Mouse (Mus musculus): ENCODE results near the gene 2010300C02Rik. TPM values are rescaled to one million over a fixed set of nuclear protein-coding genes. Genes with fewer than 3 reads are reported as not detected.
A peak's percentile ranks its signal among the peaks of the same experiment; 100 is the strongest.

2010300C02Rik gene
- polyA plus RNA-seq (2016; fragmentation: Nextera tagmentation; extraction: Ambion mirVana): 0.75 and 0.98 TPM in 2 replicates

DNA sequence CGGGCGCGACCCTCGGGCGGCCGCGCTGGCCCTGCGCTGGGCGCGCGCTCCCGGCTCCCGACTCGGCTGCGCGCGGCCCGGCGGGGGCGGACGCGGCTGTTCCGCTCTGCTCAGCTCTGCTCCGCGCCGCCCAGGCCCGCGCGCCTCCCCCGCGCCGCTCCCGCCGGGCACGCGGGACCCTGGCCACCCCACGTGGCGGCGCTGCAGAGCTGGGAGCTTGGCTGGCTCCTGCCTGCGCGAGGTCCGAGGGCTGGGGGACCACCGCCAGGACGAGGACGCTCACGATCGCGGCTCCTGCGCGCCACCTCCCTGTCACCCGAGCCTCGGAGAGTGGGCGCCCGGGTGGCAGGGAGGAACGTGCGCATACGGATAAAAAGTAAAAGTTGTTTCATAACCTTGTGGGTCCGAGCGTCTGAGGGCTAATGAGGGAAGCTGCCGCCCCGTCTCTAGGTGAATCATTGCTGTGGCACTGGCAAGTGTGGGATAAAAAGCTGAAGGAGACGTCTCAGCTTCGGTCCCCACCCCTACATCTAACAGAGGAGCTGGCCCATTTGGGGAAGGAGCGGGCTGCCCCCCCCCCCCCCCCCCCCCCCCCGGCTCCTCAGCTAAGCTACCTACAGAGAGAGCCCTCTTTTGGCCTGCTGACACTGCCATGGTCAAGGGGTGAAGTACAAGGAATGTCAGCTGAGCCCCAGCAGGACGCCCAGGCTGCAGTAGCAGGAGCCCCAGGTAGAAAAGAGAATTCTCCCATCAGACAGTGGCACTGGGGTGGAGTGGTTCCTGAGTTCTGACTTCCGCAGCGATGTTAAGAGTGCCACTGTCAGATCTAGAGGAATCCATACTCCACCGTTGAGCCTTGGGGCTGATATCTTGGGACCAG is at the start of gene 2010300C02Rik:
TSS of gene 2010300C02Rik (minus strand) at position 325 of the 880 bp plus-strand sequence.
- peak; percentile 86 for ATAC-seq (ENCODE audit: low FRiP score, low read depth)
- no peaks in the 10 kb centered on the region for H3K36me3 ChIP-seq
- peak within 1 kb of the TSS; percentile 65 for H3K4me3 ChIP-seq
- peaks cover 40% of the 10 kb centered on the region for H3K27me3 ChIP-seq
- H3K9me3 ChIP-seq: no peaks in the 10 kb centered on the region
- H3K4me2 ChIP-seq (replicated peaks): peak within 1 kb of the TSS; percentile 94
- H3K4me1 ChIP-seq: peaks cover 13% of the 10 kb centered on the region
- no peak within 1 kb of the TSS for H3K27ac ChIP-seq (replicated peaks)
- H3K9ac ChIP-seq (replicated peaks): peak within 1 kb of the TSS; percentile 58
- WGBS: 1% methylated on average over 32 of the region's 69 CpGs

DNA sequence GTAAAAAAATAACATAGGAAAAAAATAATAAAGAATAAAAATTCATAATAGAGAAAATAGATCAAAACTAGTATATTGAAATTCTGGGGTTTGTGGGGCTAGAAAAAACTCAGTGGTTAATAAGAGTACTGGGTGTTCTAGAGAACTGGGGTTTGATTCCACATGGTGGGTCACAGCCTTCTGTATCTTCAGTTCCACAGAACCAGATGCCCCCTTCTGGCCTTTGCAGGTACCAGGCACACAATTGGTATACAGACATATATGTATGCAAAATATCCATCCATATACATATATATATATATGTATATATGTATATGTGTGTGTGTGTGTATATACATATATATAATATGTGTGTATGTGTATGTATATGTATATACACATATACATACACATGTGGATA is 39.5 kb upstream of the 2010300C02Rik start:
- H3K27me3 ChIP-seq: no peaks in the 10 kb centered on the region
- no peak overlapping the region for H3K9ac ChIP-seq (replicated peaks)
- no peaks in the 10 kb centered on the region for H3K4me1 ChIP-seq
- H3K4me2 ChIP-seq (replicated peaks): no peak overlapping the region
- H3K36me3 ChIP-seq: no peaks in the 10 kb centered on the region
- H3K27ac ChIP-seq (replicated peaks): no peak overlapping the region
- H3K9me3 ChIP-seq: no peaks in the 10 kb centered on the region
- no peak overlapping the region for H3K4me3 ChIP-seq
- no peak for ATAC-seq (ENCODE audit: low FRiP score, low read depth)

DNA sequence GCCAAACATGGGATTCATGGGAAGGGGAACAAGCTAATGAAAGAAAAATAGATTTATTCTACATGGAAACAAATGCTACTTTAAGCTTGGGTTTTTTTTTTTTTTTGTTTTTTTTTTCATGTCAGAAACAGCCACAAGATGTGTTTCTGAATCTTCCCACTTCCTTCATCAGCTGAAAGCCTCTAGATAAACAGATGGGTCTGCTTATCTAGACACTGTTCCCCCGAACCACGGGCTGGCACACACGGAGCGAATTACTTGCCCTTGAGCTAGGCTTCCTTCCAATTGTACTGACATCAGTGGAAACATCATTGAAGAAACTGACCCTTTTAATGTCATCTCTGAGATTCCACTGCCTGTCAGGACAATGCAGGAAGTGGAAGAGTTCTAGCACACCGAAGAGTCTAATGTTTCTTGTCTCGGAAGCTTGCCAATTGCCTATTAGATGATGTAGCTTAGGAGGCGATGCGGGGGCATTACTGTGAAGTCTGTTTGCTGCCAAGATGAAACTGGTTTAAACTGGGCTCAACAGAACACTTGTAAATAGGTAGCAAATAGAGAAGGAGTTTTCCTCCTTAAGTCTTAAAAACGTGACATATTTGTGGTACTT is 24.9 kb upstream of the 2010300C02Rik start:
- no peak overlapping the region for H3K4me2 ChIP-seq (replicated peaks)
- no peak overlapping the region for H3K4me3 ChIP-seq
- no peaks in the 10 kb centered on the region for H3K27me3 ChIP-seq
- peaks cover 5% of the 10 kb centered on the region; the same call in 1 of the 2 replicates for H3K9me3 ChIP-seq
- H3K27ac ChIP-seq (replicated peaks): no peak overlapping the region
- peaks cover 6% of the 10 kb centered on the region; the same call in 1 of the 2 replicates for H3K4me1 ChIP-seq
- H3K36me3 ChIP-seq: no peaks in the 10 kb centered on the region
- WGBS: 88% methylated on average over 9 of the region's 9 CpGs
- ATAC-seq (ENCODE audit: low FRiP score, low read depth): no peak
- no peak overlapping the region for H3K9ac ChIP-seq (replicated peaks)

DNA sequence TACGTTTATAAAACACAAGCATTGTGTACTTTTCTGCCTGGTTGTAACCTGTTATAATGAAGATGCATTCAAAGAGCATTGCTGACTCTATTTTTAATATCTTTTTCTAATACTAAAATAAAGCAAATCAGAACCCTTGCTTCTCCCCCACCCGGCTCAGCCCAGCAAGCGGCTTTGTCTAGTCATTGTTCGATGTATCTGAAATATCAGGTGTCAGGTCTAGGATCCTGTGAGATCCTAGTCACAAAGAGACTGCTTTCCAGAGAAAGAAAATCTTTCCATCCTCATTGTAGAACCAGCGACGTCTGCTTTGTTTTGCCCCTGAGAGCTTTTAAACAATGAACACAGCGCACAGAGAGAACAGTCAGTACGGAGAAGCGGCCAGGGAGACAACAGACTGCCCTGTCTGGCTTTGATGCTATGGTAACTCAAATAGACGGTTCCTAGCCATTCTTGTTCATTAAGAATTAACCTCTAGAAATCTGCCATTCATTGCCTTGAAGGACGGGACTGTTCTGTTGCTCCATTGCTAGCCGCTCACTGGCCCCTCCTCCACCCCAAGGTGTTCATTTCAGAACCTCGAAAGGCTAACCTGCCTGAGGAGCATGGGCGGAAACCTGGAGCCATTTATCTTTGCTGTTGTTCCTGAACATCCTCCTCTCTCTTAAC is 22.9 kb upstream of the 2010300C02Rik start:
- peak overlapping the region; percentile 30 for H3K4me2 ChIP-seq (replicated peaks)
- no peaks in the 10 kb centered on the region for H3K27me3 ChIP-seq
- H3K4me3 ChIP-seq: no peak overlapping the region
- peaks cover 5% of the 10 kb centered on the region; the same call in 1 of the 2 replicates for H3K9me3 ChIP-seq
- no peak overlapping the region for H3K27ac ChIP-seq (replicated peaks)
- 35% methylated on average over 14 of the region's 14 CpGs for WGBS
- no peaks in the 10 kb centered on the region for H3K36me3 ChIP-seq
- no peak for ATAC-seq (ENCODE audit: low FRiP score, low read depth)
- peaks cover 6% of the 10 kb centered on the region; the same call in 1 of the 2 replicates for H3K4me1 ChIP-seq
- H3K9ac ChIP-seq (replicated peaks): no peak overlapping the region

DNA sequence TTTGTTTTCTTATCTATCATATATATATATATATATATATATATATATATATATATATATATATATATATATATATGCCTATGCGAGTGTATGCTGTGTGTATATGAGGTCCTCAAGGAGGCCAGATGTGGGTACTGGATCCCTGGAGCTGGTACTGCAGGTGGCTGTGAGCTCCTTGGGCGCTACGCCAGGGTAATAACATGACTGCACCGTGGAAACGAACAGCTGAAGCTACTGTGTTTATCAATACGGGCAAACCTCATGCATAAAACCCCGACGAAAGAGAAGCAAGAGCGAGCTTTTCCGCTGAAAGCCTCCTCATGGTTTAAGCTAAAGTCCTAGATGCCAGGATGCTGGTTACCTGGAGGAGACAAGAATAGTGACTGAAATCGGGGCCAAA is 22.2 kb upstream of the 2010300C02Rik start:
- Histone ChIP-seq H3K27me3 (no peaks in the 10 kb centered on the region), H3K9me3 (peaks cover 5% of the 10 kb centered on the region; the same call in 1 of the 2 replicates), H3K4me2 (replicated peaks) (no peak overlapping the region), H3K4me3 (no peak overlapping the region), H3K27ac (replicated peaks) (no peak overlapping the region), H3K4me1 (peaks cover 6% of the 10 kb centered on the region; the same call in 1 of the 2 replicates), H3K9ac (replicated peaks) (no peak overlapping the region), H3K36me3 (no peaks in the 10 kb centered on the region)
- ATAC-seq (ENCODE audit: low FRiP score, low read depth): no peak
- WGBS: 85% methylated on average over 11 of the region's 11 CpGs

DNA sequence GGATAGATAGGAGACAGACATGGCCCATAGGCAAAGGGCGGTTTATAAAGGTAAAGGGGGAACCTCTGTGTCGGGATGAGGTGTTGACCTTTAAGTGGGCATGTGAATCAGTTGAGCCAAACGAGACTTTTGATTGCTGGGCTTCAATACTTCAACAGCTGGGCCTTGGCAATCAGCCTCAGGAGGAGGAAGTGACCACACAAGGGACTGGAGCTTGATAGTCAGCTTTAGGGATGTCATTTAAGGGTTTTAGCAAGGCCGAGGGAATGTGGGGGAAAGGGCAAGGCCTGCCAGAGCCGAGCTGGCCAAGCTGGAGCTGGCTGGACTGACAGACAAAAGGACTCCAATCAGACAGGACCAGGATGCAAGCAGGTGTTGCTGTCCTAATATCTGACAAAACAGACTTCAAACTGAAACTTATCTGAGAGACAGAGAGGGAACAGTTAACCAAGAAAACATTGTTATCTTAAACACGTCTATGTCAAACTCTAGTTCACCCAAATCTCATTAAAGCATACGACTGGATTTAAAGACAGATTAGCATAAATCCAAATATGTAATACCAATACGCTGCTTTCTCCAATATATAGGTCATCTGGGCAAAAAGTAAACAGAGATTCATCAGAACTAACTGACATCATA is 20.4 kb upstream of the 2010300C02Rik start:
- 77% methylated on average over 8 of the region's 8 CpGs for WGBS
- Histone ChIP-seq H3K4me1 (peaks cover 6% of the 10 kb centered on the region; the same call in 1 of the 2 replicates), H3K27ac (replicated peaks) (no peak overlapping the region), H3K4me3 (no peak overlapping the region), H3K27me3 (no peaks in the 10 kb centered on the region), H3K9ac (replicated peaks) (no peak overlapping the region), H3K4me2 (replicated peaks) (no peak overlapping the region), H3K36me3 (no peaks in the 10 kb centered on the region), H3K9me3 (no peaks in the 10 kb centered on the region)
- ATAC-seq (ENCODE audit: low FRiP score, low read depth): no peak

DNA sequence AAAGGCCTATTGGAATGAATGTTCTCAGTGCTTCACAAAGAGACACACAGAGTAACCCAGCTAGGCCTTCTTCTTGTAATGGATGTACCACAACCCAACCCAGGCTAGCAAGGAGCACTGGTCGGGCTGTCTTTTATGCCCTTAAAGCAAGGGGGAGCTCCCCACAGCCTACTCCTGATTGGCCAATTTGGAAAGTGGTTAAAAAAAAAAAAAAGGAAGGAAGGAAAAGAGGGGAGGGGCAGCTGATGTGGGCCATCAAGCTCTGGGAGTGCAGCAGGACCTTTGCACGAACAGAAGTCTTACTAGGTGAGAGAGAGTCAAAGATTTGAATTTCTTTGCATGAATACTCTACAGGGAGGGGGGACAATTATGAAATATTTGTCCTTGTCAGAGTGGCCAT is 19.0 kb upstream of the 2010300C02Rik start:
- no peak overlapping the region for H3K27ac ChIP-seq (replicated peaks)
- 68% methylated on average over 2 of the region's 2 CpGs for WGBS
- ATAC-seq (ENCODE audit: low FRiP score, low read depth): no peak
- H3K4me1 ChIP-seq: peaks cover 6% of the 10 kb centered on the region; the same call in 1 of the 2 replicates
- no peak overlapping the region for H3K9ac ChIP-seq (replicated peaks)
- H3K4me2 ChIP-seq (replicated peaks): no peak overlapping the region
- H3K4me3 ChIP-seq: no peak overlapping the region
- H3K27me3 ChIP-seq: no peaks in the 10 kb centered on the region
- H3K9me3 ChIP-seq: no peaks in the 10 kb centered on the region
- no peaks in the 10 kb centered on the region for H3K36me3 ChIP-seq

DNA sequence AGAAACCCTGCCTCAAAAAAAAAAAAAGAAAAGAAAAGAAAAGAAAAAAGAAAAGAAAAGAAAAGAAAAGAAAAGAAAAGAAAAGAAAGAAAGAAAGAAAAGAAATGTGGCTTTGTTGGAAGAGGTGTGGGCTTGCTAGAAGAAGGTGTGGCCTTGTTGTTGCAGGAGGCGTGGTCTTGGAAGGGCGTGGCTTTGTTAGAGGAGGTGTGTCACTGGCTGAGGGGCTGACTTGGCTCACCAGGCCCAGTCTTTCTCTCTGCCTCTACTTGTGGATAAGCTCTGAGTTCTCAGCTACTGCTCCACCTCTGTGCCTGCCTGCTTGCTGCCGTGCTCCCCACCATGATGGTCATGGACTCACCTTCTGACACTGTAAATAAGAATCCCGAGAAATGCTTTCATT is 17.2 kb upstream of the 2010300C02Rik start:
- Histone ChIP-seq H3K9me3 (no peaks in the 10 kb centered on the region), H3K4me2 (replicated peaks) (no peak overlapping the region), H3K9ac (replicated peaks) (no peak overlapping the region), H3K4me1 (no peaks in the 10 kb centered on the region), H3K27me3 (no peaks in the 10 kb centered on the region), H3K4me3 (no peak overlapping the region), H3K36me3 (no peaks in the 10 kb centered on the region), H3K27ac (replicated peaks) (no peak overlapping the region)
- WGBS: 78% methylated on average over 4 of the region's 4 CpGs
- no peak for ATAC-seq (ENCODE audit: low FRiP score, low read depth)

DNA sequence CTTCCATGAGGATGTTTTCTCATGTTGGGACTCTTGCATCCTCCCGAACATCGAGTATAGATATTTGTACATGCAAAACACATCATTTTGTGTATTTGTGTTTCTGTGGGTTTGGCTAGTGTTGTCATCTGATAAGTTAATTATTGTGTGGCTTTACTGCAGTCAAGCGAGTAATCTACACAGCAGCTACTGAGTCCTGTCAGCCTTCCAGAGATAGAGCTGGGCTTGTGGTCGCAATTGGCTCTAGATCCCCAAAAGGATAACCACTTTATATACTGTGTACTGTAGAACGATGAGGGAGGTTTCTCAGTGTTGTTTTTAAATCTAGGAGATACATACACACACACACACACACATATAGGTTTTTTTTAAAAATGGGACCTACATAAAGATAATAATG is 16.0 kb upstream of the 2010300C02Rik start:
- Histone ChIP-seq H3K4me1 (no peaks in the 10 kb centered on the region), H3K27me3 (no peaks in the 10 kb centered on the region), H3K4me3 (no peak overlapping the region), H3K9ac (replicated peaks) (no peak overlapping the region), H3K9me3 (no peaks in the 10 kb centered on the region), H3K4me2 (replicated peaks) (no peak overlapping the region), H3K27ac (replicated peaks) (no peak overlapping the region), H3K36me3 (no peaks in the 10 kb centered on the region)
- 88% methylated on average over 5 of the region's 5 CpGs for WGBS
- no peak for ATAC-seq (ENCODE audit: low FRiP score, low read depth)

DNA sequence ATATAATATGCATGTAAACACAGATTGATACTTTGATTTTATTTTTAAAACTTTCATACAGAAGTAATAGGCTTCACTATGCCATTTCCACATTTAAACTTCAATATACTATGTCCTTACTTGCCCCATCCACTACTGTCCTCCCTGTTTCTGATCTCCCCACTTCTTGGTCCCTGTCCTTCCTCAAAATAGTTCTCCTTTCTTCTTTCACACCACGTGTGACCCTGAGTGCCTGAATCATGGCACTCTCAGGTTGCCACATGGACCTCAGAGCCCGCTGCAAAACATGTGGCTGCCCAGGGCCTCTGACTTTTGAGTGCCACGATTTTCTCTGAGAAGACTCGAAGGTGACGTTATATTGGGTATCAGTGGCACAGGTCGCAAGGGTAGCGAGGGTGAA is 15.0 kb upstream of the 2010300C02Rik start:
- H3K4me3 ChIP-seq: no peak overlapping the region

DNA sequence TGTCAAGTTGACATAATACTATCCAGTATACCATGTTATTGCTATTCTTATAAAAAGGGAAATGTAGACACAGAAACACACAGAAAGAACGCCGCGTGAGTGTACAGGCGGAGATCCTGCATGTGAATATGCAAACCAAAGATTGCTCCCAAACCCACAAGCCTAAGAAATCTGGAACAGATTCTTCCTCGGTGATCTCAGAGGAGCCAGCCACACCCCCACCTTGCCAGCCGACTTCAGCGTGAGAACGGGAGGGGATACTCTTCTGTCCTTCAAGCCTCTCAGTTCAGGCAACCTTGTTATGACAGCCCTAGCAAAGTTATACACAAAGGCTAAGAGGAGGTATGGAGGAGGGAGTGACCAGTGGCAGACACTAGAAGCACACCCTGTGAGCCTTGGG is 9.5 kb upstream of the 2010300C02Rik start:
- no peak for ATAC-seq (ENCODE audit: low FRiP score, low read depth)
- H3K36me3 ChIP-seq: no peaks in the 10 kb centered on the region
- H3K27ac ChIP-seq (replicated peaks): no peak overlapping the region
- 97% methylated on average over 8 of the region's 8 CpGs for WGBS
- H3K4me2 ChIP-seq (replicated peaks): no peak overlapping the region
- H3K9me3 ChIP-seq: no peaks in the 10 kb centered on the region
- no peak overlapping the region for H3K4me3 ChIP-seq
- no peaks in the 10 kb centered on the region for H3K4me1 ChIP-seq
- H3K9ac ChIP-seq (replicated peaks): no peak overlapping the region
- H3K27me3 ChIP-seq: no peaks in the 10 kb centered on the region

More for the DNA sequence above, 15.0 kb upstream of the 2010300C02Rik start:
- Histone ChIP-seq H3K9ac (replicated peaks) (no peak overlapping the region), H3K36me3 (no peaks in the 10 kb centered on the region), H3K4me2 (replicated peaks) (no peak overlapping the region), H3K9me3 (no peaks in the 10 kb centered on the region), H3K27me3 (no peaks in the 10 kb centered on the region), H3K4me1 (no peaks in the 10 kb centered on the region), H3K27ac (replicated peaks) (no peak overlapping the region)
- 74% methylated on average over 7 of the region's 7 CpGs for WGBS
- ATAC-seq (ENCODE audit: low FRiP score, low read depth): no peak

Data from midbrain, embryonic 12.5 days (tissue).